Mouse (Mus musculus): ENCODE data around the gene Haus6. TPM values are rescaled to one million over a fixed set of nuclear protein-coding genes. Genes with fewer than 3 reads are reported as not detected.
"Not testable (repeated sequence)": the region's sequence is repeated elsewhere in the genome, so short reads cannot be mapped to it uniquely, and the experiment has no call there.

The Haus6 gene
- 10 to 100 TPM; 10.4 to 12.2 TPM for total RNA-seq (2021)
- long read RNA-seq, experiment 1, full-length matches to known transcripts, result 5 of 6 reads
- long read RNA-seq, experiment 1, partial matches to known transcripts, result 0 of 6 reads
- long read RNA-seq, experiment 1, other reads (novel, unspliced or antisense), result 1 of 6 reads
- long read RNA-seq, experiment 2, full-length matches to known transcripts, result 2 of 4 reads
- long read RNA-seq, experiment 2, partial matches to known transcripts, result 0 of 4 reads
- long read RNA-seq, experiment 2, other reads (novel, unspliced or antisense), result 2 of 4 reads

- DNase-seq (ENCODE audit: low spot score in 2 of 2), result peak; percentile 81 to 89
Observed at GRCm38 (mm10) chr4:86611524-86612288, at the start of gene Haus6. Gene Haus6, minus strand, starts transcription at chr4:86612055.

- DNase-seq (ENCODE audit: low spot score in 2 of 2), result no peak
Observed at GRCm38 (mm10) chr4:86657176-86657575, 45.3 kb upstream of the Haus6 start.

- not testable (repeated sequence) for DNase-seq (ENCODE audit: low spot score in 2 of 2)
Observed at GRCm38 (mm10) chr4:86656410-86656809, 44.6 kb upstream of the Haus6 start.

- no peak for DNase-seq (ENCODE audit: low spot score in 2 of 2)
Observed at GRCm38 (mm10) chr4:86651686-86652384, 40.0 kb upstream of the Haus6 start.

GRCm38 (mm10) chr4:86648394-86648793, 36.5 kb upstream of the Haus6 start:
- DNase-seq (ENCODE audit: low spot score in 2 of 2), result not testable (repeated sequence)

- not testable (repeated sequence) for DNase-seq (ENCODE audit: low spot score in 2 of 2)
Observed at GRCm38 (mm10) chr4:86637561-86637960, 25.7 kb upstream of the Haus6 start.

GRCm38 (mm10) chr4:86634873-86635272, 23.0 kb upstream of the Haus6 start:
- DNase-seq (ENCODE audit: low spot score in 2 of 2), result not testable (repeated sequence)

- DNase-seq (ENCODE audit: low spot score in 2 of 2), result not testable (repeated sequence)
Observed at GRCm38 (mm10) chr4:86634312-86634711, 22.5 kb upstream of the Haus6 start.

GRCm38 (mm10) chr4:86632556-86632955, 20.7 kb upstream of the Haus6 start:
- DNase-seq (ENCODE audit: low spot score in 2 of 2), result not testable (repeated sequence)

- no peak for DNase-seq (ENCODE audit: low spot score in 2 of 2)
Observed at GRCm38 (mm10) chr4:86631831-86632230, 20.0 kb upstream of the Haus6 start.

GRCm38 (mm10) chr4:86626496-86626895, 14.6 kb upstream of the Haus6 start:
- DNase-seq (ENCODE audit: low spot score in 2 of 2), result not testable (repeated sequence)

GRCm38 (mm10) chr4:86625463-86625862, 13.6 kb upstream of the Haus6 start:
- no peak for DNase-seq (ENCODE audit: low spot score in 2 of 2)

- DNase-seq (ENCODE audit: low spot score in 2 of 2), result not testable (repeated sequence)
Observed at GRCm38 (mm10) chr4:86622532-86622931, 10.7 kb upstream of the Haus6 start.

- no peak for DNase-seq (ENCODE audit: low spot score in 2 of 2)
Observed at GRCm38 (mm10) chr4:86622116-86622515, 10.3 kb upstream of the Haus6 start.

GRCm38 (mm10) chr4:86620506-86620905, 8.7 kb upstream of the Haus6 start:
- DNase-seq (ENCODE audit: low spot score in 2 of 2), result no peak

GRCm38 (mm10) chr4:86612289-86612620, 400 bp upstream of the Haus6 start:
- DNase-seq (ENCODE audit: low spot score in 2 of 2), result no peak

- no peak for DNase-seq (ENCODE audit: low spot score in 2 of 2)
Observed at GRCm38 (mm10) chr4:86591304-86591703, 20.6 kb downstream of the Haus6 start.

- DNase-seq (ENCODE audit: low spot score in 2 of 2), result no peak
Observed at GRCm38 (mm10) chr4:86588236-86588635, 23.6 kb downstream of the Haus6 start.

GRCm38 (mm10) chr4:86580591-86580990, 31.3 kb downstream of the Haus6 start:
- no peak for DNase-seq (ENCODE audit: low spot score in 2 of 2)

- no peak for DNase-seq (ENCODE audit: low spot score in 2 of 2)
Observed at GRCm38 (mm10) chr4:86580056-86580455, 31.8 kb downstream of the Haus6 start.

GRCm38 (mm10) chr4:86576630-86577225, 35.1 kb downstream of the Haus6 start:
- no peak for DNase-seq (ENCODE audit: low spot score in 2 of 2)

Data from gastrocnemius, postnatal 4 days (tissue).